Mouse (Mus musculus): Measurements from ENCODE around the gene Hoxa11. TPM values are rescaled to one million over a fixed set of nuclear protein-coding genes. Genes with fewer than 3 reads are reported as not detected.

Hoxa11 gene
- polyA plus RNA-seq, 1 experiment = not detected

DNA sequence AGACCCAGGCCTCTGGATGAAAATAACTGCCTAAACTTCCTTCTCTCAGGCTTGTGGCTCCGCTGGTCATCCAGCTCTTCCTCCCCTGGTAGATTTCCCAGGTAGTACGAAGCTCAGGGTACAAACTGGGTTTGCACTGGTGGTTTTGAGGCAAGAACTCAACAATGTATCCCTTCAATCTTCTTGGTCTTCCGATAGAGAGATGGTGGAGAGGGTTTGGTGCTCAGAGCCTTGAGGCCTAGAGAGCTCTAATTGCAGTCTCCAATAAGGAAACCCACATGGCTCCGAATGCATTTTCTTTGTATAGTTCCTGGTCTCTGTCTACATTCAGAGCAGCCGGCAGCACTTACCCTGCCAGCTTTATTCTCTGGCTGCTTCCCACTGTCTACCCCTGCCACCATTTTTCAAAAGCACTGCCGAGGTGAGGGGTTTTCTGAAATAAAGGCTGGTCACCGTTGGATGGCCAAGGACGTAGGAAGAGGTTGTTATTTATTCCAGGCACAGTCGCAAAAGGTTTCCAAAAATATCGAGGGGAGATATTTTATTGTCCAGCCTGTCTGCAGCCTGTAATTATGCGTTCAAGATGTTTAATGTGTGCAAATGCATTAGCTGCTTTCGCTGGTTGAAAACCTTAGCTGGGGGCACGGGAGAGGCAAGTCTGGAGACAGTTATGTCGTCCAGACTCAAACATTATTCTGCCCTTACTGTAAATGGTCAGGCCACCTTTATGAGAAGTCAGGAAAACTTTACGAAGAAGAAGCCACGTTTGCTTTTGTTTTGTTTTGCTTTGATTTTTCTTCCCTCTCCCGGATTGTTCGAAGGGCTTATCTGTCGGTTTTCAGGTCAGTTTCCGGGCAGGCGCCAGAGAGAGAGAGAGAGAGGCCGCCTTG lies 27.4 kb upstream of the Hoxa11 start:
- Histone ChIP-seq H3K36me3 (ENCODE audit: control insufficient read depth, insufficient read depth, low read length) (no peaks in the 10 kb centered on the region), H3K4me3 (ENCODE audit: control insufficient read depth, insufficient read depth, low read length) (no peak overlapping the region), H3K4me1 (replicated peaks; ENCODE audit: control insufficient read depth, insufficient read depth, low read length) (no peaks in the 10 kb centered on the region), H3K27me3 (ENCODE audit: control insufficient read depth, insufficient read depth, low read length) (peaks cover 48% of the 10 kb centered on the region), H3K27ac (ENCODE audit: control insufficient read depth, insufficient read depth, low read length) (no peak overlapping the region)
- DNase-seq = no peak
- TF ChIP-seq POLR2A (IDR thresholded peaks at IDR 0.05; ENCODE audit: control insufficient read depth, extremely low read depth, insufficient read depth, low read length, poor library complexity) (no peak), CTCF (IDR thresholded peaks at IDR 0.05; ENCODE audit: borderline replicate concordance, control insufficient read depth, extremely low read depth, insufficient read depth, low read length, poor library complexity) (no peak)
- WGBS = 40% methylated on average over 22 of the region's 22 CpGs

- no peak overlapping the region for H3K27ac ChIP-seq (ENCODE audit: control insufficient read depth, insufficient read depth, low read length)
- no peaks in the 10 kb centered on the region for H3K4me1 ChIP-seq (replicated peaks; ENCODE audit: control insufficient read depth, insufficient read depth, low read length)
- TF ChIP-seq POLR2A (IDR thresholded peaks at IDR 0.05; ENCODE audit: control insufficient read depth, extremely low read depth, insufficient read depth, low read length, poor library complexity) (no peak), CTCF (IDR thresholded peaks at IDR 0.05; ENCODE audit: borderline replicate concordance, control insufficient read depth, extremely low read depth, insufficient read depth, low read length, poor library complexity) (peak; percentile 36; the same call in 1 of the 2 replicates)
- DNase-seq = peak; percentile 67
- WGBS = 29% methylated on average over 23 of the region's 23 CpGs
- peaks cover 45% of the 10 kb centered on the region for H3K27me3 ChIP-seq (ENCODE audit: control insufficient read depth, insufficient read depth, low read length)
- H3K4me3 ChIP-seq (ENCODE audit: control insufficient read depth, insufficient read depth, low read length) = no peak overlapping the region
- H3K36me3 ChIP-seq (ENCODE audit: control insufficient read depth, insufficient read depth, low read length) = no peaks in the 10 kb centered on the region
These were observed 25.2 kb upstream of the Hoxa11 start for GRCm38 (mm10) chr6:52270494-52271480.

DNA sequence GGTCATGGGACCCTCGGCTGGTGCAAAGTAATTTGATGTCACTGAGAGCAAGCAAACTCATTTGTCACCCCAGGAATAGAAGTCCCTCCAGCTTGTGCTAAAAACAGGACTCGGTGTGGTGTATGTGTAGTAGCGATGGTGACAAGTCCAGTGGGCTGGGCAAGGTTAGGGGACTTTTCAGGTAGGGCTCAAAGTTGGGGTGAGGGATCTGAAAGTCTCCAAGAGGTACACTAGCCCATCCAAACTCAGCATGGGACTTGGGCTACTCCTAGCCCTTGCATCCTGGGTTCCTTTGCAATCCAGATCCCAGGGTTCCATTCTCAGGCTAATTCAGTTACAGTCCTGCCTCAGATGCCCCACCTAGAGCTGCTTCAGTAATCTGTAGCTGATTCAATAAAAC lies 23.1 kb upstream of the Hoxa11 start:
- H3K27ac ChIP-seq (ENCODE audit: control insufficient read depth, insufficient read depth, low read length) = no peak overlapping the region
- 26% methylated on average over 3 of the region's 3 CpGs for WGBS
- H3K4me1 ChIP-seq (replicated peaks; ENCODE audit: control insufficient read depth, insufficient read depth, low read length) = no peaks in the 10 kb centered on the region
- TF ChIP-seq POLR2A (IDR thresholded peaks at IDR 0.05; ENCODE audit: control insufficient read depth, extremely low read depth, insufficient read depth, low read length, poor library complexity) (no peak), CTCF (IDR thresholded peaks at IDR 0.05; ENCODE audit: borderline replicate concordance, control insufficient read depth, extremely low read depth, insufficient read depth, low read length, poor library complexity) (no peak)
- no peak for DNase-seq
- H3K36me3 ChIP-seq (ENCODE audit: control insufficient read depth, insufficient read depth, low read length) = no peaks in the 10 kb centered on the region
- no peak overlapping the region for H3K4me3 ChIP-seq (ENCODE audit: control insufficient read depth, insufficient read depth, low read length)
- peaks cover 41% of the 10 kb centered on the region for H3K27me3 ChIP-seq (ENCODE audit: control insufficient read depth, insufficient read depth, low read length)

DNA sequence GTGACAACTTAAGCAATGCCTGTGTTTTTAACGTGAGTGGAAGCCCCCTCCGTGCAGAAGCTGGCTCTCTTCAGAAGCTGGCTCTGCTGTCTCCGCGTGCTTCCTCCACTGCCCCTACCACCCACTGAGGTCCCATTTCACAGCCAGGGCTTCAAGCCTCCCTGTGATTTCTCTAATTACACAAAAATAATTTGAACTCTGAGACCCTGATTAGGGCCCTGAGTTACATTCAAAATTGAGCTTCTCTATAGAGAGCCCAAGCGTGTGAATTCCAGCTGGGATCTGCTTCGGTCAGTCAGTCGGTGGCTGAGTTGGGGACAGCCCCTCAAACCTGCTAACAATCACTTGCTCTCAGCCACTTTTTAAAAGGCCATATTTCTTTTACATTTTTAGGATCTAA lies 22.7 kb upstream of the Hoxa11 start:
- Histone ChIP-seq H3K4me1 (replicated peaks; ENCODE audit: control insufficient read depth, insufficient read depth, low read length) (no peaks in the 10 kb centered on the region), H3K27ac (ENCODE audit: control insufficient read depth, insufficient read depth, low read length) (no peak overlapping the region), H3K36me3 (ENCODE audit: control insufficient read depth, insufficient read depth, low read length) (no peaks in the 10 kb centered on the region), H3K27me3 (ENCODE audit: control insufficient read depth, insufficient read depth, low read length) (peaks cover 36% of the 10 kb centered on the region), H3K4me3 (ENCODE audit: control insufficient read depth, insufficient read depth, low read length) (no peak overlapping the region)
- no peak for TF ChIP-seq POLR2A (IDR thresholded peaks at IDR 0.05; ENCODE audit: control insufficient read depth, extremely low read depth, insufficient read depth, low read length, poor library complexity)
- no peak for TF ChIP-seq CTCF (IDR thresholded peaks at IDR 0.05; ENCODE audit: borderline replicate concordance, control insufficient read depth, extremely low read depth, insufficient read depth, low read length, poor library complexity)
- no peak for DNase-seq
- WGBS = 29% methylated on average over 7 of the region's 7 CpGs

- DNase-seq = no peak
- Histone ChIP-seq H3K27ac (ENCODE audit: control insufficient read depth, insufficient read depth, low read length) (no peak overlapping the region), H3K36me3 (ENCODE audit: control insufficient read depth, insufficient read depth, low read length) (no peaks in the 10 kb centered on the region), H3K4me3 (ENCODE audit: control insufficient read depth, insufficient read depth, low read length) (no peak overlapping the region), H3K27me3 (ENCODE audit: control insufficient read depth, insufficient read depth, low read length) (peaks cover 39% of the 10 kb centered on the region), H3K4me1 (replicated peaks; ENCODE audit: control insufficient read depth, insufficient read depth, low read length) (no peaks in the 10 kb centered on the region)
- TF ChIP-seq CTCF (IDR thresholded peaks at IDR 0.05; ENCODE audit: borderline replicate concordance, control insufficient read depth, extremely low read depth, insufficient read depth, low read length, poor library complexity) (no peak), POLR2A (IDR thresholded peaks at IDR 0.05; ENCODE audit: control insufficient read depth, extremely low read depth, insufficient read depth, low read length, poor library complexity) (no peak)
- 24% methylated on average over 3 of the region's 3 CpGs for WGBS
These were observed 22.1 kb upstream of the Hoxa11 start for GRCm38 (mm10) chr6:52267691-52268090.

GRCm38 (mm10) chr6:52267221-52267620 lies 21.6 kb upstream of the Hoxa11 start:
- peaks cover 40% of the 10 kb centered on the region for H3K27me3 ChIP-seq (ENCODE audit: control insufficient read depth, insufficient read depth, low read length)
- 29% methylated on average over 5 of the region's 5 CpGs for WGBS
- DNase-seq = no peak
- TF ChIP-seq CTCF (IDR thresholded peaks at IDR 0.05; ENCODE audit: borderline replicate concordance, control insufficient read depth, extremely low read depth, insufficient read depth, low read length, poor library complexity) (no peak), POLR2A (IDR thresholded peaks at IDR 0.05; ENCODE audit: control insufficient read depth, extremely low read depth, insufficient read depth, low read length, poor library complexity) (no peak)
- no peaks in the 10 kb centered on the region for H3K36me3 ChIP-seq (ENCODE audit: control insufficient read depth, insufficient read depth, low read length)
- H3K4me1 ChIP-seq (replicated peaks; ENCODE audit: control insufficient read depth, insufficient read depth, low read length) = no peaks in the 10 kb centered on the region
- no peak overlapping the region for H3K4me3 ChIP-seq (ENCODE audit: control insufficient read depth, insufficient read depth, low read length)
- H3K27ac ChIP-seq (ENCODE audit: control insufficient read depth, insufficient read depth, low read length) = no peak overlapping the region

All from thymus, adult 2 months (tissue).